Mouse (Mus musculus) kidney, adult 2 months (tissue): ENCODE measurements around the gene Orai3.

Experiments
- CTCF ChIP-seq: fragments of 200-500 bp; conservative IDR thresholded peaks from 2 replicates; pipeline ENCODE4 v1.5.1; 2011; ENCODE audit warnings: low read depth, mild to moderate bottlenecking, control low read depth, low read length, moderate library complexity, mixed read lengths; ENCODE audit not compliant: insufficient read depth, insufficient read length
- POLR2A ChIP-seq: fragments of 200-500 bp; IDR thresholded peaks from one replicate; pipeline ENCODE4 v1.6.1; 2011; ENCODE audit warnings: low read depth, low read length, control low read depth

DNA sequence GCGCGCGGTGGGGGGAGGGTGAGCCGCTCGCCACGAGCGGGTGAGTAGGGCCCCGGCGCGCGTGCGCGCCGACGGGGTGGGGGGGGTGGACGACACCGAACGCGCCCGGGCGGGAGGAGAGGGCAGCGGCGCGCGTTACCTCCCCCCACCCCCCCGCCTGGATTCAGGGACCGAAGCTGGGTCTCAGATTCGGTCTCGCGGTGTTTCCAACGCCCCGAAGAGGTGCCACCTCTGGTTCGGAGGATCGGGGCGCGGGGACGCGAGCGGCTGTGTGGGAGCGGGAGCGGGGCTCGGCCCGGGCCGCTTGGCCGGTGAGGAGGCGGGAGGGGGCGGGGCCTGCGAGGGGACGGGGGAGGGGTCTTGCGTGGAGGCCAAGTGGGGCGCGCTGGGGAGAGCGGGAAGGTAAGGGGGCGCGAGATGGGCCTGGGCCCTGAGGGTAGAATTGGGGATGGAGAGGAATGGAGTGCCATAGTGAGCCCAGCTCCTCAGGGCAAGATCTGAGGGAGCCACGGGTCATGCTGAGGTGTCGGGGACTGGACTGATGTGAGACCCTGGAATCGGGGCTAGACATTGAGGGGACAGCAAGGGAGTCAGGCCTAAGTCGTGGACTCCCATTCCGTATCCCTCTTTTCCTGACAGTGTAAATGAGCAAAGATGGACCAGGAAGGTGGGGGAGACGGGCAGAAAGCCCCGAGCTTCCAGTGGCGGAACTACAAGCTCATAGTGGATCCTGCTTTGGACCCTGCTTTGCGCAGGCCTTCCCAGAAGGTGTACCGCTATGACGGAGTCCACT, 8.1 kb downstream of the Orai3 start:
- no peak for TF ChIP-seq CTCF
- TF ChIP-seq POLR2A, result no peak
